Mouse (Mus musculus): ENCODE data around the gene Tet3.
A peak's percentile ranks its signal among the peaks of the same experiment; 100 is the strongest.

Tet3 gene

DNA sequence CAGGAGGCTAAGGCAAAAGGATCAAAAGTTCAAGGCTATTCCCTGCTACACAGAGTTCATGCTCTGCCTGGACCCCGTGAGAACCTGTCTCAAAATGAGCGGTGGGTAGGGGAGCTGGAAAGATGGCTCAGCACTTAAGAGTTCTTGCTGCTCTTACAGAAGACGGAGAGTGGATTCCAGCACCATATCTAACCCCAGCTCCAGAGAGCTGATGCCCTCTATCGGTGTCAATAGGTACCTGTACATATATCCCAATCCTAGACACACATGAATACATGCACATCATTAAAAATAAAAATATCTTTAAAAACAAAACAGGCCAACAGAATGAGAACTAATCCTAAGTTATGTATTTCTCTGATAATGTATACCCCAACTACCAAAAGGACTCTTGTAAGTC lies 19.3 kb upstream of the Tet3 start:
- DNase-seq (ENCODE audit: low spot score in 2 of 2) = no peak

DNA sequence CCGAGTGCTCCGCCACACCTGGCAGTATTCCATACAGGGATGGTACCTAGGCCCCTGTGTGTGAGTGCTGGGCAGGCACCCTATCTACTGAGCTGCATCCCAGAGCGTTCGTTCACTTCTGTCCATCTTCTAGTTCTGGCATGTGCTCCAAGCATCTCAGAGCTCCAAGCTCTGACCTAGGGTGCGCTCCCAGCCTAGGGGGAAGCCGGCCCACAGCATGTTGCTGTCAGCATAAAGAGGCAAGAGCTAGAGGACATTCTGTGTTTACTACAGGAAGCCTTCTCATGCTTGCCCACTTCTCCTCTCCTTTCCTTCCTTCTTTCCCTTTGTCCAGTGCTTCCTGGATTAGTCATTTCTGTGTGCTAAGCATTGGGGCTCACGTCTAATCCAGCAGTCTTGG lies 16.5 kb upstream of the Tet3 start:
- no peak for DNase-seq (ENCODE audit: low spot score in 2 of 2)

GRCm38 (mm10) chr6:83473240-83473639 lies 14.4 kb upstream of the Tet3 start:
- DNase-seq (ENCODE audit: low spot score in 2 of 2) = no peak

GRCm38 (mm10) chr6:83471739-83472138 lies 12.9 kb upstream of the Tet3 start:
- DNase-seq (ENCODE audit: low spot score in 2 of 2) = no peak

DNA sequence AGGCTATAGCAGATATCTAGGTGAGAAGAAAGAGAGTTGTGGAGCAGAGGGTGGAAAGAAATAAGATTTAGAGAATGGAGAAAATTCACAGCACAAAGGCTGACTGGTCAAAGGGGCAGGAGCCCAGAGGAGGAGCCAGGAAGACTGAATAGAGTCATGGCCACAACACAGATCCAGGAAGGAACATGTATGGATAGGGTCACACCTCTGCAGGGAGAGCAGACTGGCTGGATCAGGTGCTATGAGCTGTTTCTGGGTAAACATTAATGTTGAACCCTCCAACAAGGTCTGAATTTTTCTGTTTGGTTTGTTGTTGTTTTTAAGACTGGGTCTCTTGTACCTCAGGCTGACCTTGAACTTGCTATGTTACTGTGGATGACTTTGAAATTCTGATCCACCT lies 5.1 kb upstream of the Tet3 start:
- no peak for DNase-seq (ENCODE audit: low spot score in 2 of 2)

- no peak for DNase-seq (ENCODE audit: low spot score in 2 of 2)
These were observed 1.7 kb downstream of the Tet3 start for GRCm38 (mm10) chr6:83456984-83457810.

- peak; percentile 65 to 73 for DNase-seq (ENCODE audit: low spot score in 2 of 2)
These were observed 2.5 kb downstream of the Tet3 start for GRCm38 (mm10) chr6:83456131-83456983.

DNA sequence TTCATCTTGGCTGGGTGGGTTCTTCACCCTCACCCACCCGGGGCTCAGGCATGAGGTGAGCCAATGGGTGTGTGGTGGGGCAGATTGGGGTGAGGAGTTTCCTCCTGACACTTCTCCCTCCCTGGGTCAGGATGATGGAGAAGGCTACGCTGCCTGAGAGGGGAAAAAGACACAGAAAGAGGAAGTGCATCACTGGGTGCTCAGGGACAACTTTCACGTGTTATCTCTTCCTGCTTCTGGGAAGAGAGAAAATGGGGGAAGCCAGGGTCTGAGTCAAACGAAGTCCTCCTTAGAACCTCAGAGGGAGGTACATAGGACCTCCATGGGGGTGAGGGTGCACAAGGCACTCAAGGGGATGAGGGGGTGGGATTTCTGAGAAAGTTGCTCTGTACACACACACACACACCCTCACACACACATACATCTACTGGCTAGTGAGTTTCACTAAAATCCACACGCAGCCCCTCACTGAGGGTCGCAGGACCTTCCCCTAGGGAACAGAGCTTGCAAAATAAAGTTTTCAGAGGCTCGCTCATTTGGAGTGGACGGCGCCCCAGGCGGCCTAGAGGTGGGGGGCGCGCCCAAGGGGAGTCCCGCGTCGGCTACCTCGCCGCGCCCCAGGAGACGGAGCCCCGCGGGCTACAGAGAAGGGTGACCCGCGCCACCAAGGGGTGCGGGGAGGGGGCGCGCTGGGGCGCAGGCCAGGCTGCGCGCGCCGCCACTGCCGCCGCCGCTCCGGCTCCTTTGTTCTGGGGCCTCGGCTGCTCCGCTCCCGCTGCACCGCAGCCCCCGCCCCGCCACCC lies 3.4 kb downstream of the Tet3 start:
- DNase-seq (ENCODE audit: low spot score in 2 of 2) = peak in 1 of 2 experiments; percentile 26

DNA sequence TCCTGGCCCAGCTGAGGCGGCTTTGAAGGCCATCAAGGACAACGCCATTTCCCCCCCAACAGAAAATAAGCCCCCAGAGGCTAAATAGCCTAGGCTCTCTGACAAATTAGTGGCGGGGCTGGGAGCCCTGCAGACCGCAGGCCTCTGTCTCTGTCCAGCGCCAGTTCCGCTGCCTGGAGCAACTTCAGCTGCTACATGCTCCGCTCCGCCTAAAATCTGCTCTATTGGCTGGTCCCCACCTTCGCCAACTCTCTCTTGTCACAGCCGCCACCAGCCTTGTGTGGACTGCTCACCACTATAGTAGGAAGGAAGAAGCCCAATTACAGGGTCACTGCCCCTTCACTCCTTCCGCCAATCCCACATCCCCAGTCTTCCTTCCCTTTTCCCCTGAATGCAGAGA lies 5.2 kb downstream of the Tet3 start:
- no peak for DNase-seq (ENCODE audit: low spot score in 2 of 2)

- DNase-seq (ENCODE audit: low spot score in 2 of 2) = no peak
These were observed 8.2 kb downstream of the Tet3 start for GRCm38 (mm10) chr6:83450451-83451303.

- DNase-seq (ENCODE audit: low spot score in 2 of 2) = no peak
These were observed 9.4 kb downstream of the Tet3 start for GRCm38 (mm10) chr6:83449440-83449839.

- DNase-seq (ENCODE audit: low spot score in 2 of 2) = no peak
These were observed 10.0 kb downstream of the Tet3 start for GRCm38 (mm10) chr6:83448911-83449310.

- DNase-seq (ENCODE audit: low spot score in 2 of 2) = no peak
These were observed 11.9 kb downstream of the Tet3 start for GRCm38 (mm10) chr6:83447031-83447430.

DNA sequence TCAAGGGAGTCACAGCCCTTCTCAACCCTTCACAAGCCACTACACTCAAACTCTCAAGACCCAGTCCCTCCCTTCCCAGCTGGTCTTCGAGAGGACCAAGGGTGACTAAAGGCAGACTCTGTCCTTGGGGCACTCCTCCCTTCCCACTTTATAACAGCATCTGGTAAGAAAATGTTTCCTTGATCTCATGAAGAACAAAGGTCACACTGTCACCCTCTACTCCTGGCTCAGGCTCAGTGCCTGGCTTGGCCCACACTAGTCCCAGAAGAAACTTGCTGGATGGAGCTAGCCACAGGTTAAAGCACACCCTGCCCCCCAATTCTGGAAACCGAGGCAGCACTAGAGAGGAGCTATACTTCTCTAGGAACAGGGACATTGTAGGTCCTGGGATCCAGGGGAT lies 13.1 kb downstream of the Tet3 start:
- no peak for DNase-seq (ENCODE audit: low spot score in 2 of 2)

DNA sequence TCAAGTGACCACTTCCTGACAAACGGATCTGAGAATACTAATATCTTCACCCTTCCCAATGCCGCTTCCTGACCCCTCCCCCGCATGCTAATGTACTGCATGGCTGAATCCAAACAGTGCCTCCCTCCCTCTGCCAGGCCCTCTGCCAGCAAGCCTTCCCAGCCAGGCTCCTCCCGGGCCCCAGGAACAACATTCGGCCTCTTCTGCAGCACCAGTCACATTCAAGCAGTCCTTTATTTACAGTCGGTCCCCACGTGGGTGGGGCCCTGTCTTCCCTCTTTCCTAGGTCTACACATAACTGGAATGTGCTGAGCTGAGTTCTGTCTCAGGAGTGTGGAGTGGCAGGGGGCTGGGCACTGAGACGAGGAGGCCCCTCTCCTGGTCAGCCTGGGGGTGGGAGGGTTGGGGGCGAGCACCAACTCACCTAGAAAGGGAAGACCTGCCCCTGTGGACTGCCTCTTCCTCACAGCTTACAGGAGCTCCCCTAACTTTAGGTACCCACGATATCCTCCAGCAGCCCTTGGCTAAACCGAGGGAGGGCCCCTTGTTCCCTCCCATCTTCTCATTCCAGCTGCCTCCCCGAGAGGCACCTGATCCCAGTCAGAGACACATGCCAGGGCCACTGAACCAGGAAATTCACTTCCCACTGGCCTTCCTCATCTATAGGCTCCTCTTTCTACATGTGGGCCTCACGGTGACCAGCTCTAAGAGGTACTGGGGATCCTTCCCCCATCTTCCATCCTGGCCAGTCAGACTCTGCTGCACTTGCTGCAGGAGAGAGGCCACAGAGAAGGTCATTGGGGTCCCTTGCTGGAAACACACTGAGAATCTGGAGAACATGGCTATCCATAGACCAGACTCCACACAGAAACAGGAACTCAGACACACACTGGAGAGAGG lies 15.2 kb downstream of the Tet3 start:
- DNase-seq (ENCODE audit: low spot score in 2 of 2) = no peak

DNA sequence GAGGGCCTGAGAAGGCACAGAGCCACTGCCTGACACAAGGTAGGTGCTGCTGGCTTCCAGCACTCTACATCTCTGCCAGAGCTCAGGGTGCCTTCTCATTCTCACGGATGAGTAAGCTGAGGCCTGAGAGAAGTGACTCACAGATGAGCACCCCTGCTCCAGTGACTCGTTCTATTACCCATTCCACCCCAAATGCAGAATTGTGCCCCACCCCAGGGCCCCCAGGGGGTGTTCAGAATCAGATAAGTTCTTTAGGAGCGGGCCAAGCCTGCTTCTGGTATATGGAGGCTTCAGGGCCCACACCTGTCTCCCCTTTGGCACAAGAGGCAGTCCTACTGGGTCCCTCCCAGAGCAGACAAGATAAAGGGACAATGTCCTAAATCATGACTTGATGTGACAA lies 16.2 kb downstream of the Tet3 start:
- DNase-seq (ENCODE audit: low spot score in 2 of 2) = no peak

DNA sequence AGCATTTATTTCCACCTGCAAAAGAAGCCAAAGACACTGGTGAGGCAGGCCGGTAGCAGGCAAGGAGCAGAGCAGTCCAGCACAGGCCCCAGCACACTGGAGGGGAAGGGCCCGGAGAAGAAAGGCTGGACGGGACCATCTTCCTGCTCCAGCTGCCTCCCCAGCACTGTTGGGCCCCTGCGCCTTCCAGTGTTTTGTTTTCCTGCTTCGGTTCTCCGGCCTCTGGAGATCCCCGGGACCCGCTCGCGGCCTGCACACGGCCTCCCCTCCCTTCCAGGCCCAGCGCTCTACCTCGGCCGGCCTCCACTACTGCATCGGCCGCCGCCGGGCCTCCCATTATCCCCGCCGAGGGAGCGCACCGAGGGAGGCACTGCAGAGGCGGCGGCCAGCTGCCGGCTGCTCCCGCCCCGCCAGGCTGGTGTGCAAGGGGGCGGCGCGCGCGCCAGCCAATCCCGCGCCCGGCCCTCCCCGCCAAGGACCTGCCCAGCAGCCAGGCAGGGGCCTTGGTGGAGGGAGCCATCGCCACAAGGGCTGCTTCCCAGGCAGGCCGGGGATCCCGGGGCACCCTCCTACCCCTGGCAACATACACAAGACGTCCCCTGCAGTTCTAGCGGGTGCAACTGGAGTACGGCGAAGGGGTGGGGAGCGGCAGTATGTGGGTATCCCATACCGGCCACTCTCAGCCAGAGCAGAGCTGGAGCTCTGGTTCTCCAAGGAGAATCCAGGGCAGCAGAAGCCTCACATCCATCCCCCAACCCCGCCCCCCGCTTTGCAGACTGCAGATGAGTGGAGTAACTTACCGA lies 17.4 kb downstream of the Tet3 start:
- peak; percentile 76 to 80 for DNase-seq (ENCODE audit: low spot score in 2 of 2)

DNA sequence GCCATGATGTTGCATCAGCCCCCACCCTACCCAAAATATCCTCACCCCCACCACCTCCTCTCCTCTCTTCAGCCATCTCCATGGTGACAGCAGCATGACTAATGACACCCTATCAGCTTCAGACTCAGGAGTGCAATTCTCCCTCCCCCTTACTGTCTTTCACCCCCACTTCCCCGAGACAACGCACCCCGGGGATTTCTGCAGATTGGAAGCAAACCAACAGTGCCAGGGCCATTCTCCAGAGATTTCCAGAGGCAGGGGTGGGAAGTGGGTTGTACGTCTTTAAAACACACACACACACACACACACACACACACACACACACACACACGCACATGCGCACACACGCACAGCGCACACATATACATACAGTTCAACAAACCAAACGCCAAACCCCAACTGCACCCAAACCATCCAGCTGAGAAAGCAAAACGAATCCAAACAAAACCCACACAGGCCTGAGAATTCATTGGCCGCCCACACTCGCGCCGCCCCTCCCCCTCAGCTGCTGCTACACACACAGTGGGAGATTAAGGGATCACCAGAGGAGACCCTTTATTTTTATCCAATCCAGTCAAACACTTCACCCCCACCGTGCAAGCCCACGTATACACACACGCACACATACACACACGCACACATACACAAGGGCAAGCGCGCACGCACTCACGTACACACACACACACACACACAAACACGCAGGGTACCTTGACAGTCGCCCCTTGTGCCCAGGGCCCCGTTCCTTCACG lies 18.2 kb downstream of the Tet3 start:
- no peak for DNase-seq (ENCODE audit: low spot score in 2 of 2)

DNA sequence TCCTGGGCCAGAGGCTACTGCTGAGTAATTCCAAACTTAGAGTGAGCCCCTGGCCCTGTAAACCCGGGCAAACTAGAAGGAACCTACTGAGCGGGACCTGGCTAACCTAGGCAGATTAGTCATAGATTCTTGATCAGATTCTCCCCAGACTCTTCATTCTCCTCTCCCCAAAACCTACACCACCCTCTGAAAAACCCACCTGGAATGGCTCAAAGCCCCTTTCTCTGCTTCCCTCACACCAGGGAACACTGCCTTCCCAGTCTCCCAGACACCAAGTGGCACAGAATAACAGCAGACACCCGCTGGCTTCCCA lies 18.7 kb downstream of the Tet3 start:
- no peak for DNase-seq (ENCODE audit: low spot score in 2 of 2)

All from spleen, postnatal 14 days (tissue).